Mouse (Mus musculus) midbrain, embryonic 11.5 days (tissue): ENCODE measurements around the gene Erbin. TPM values are rescaled to one million over a fixed set of nuclear protein-coding genes. Genes with fewer than 3 reads are reported as not detected.

ENCODE experiments used
- ATAC-seq: fragments of 200-750 bp; cut with Nextera tagmentation; 2 replicates; pipeline ENCODE4 v1.8.0; 2017; ENCODE audit warnings: moderate TSS enrichment, moderate library complexity; ENCODE audit not compliant: low FRiP score
- DNase-seq: peaks from one replicate; pipeline ENCODE4 v3.0.0; 2015; ENCODE audit warnings: low spot score; ENCODE audit errors: missing footprints
- H3K27ac ChIP-seq: fragments of 300-500 bp; sonication (generic); 2 replicates; pipeline ENCODE4 v1.5.1; 2014; ENCODE audit warnings: low read depth, low read length
- H3K27me3 ChIP-seq: fragments of 300-500 bp; sonication (generic); 2 replicates; pipeline ENCODE4 v1.6.1; 2014; ENCODE audit warnings: mild to moderate bottlenecking, low read length, moderate library complexity, mixed read lengths; ENCODE audit not compliant: control insufficient read depth, insufficient read depth
- H3K36me3 ChIP-seq: fragments of 300-500 bp; sonication (generic); 2 replicates; pipeline ENCODE4 v1.6.1; 2014; ENCODE audit warnings: mild to moderate bottlenecking, low read length, moderate library complexity, mixed read lengths; ENCODE audit not compliant: control insufficient read depth, insufficient read depth
- H3K4me1 ChIP-seq: fragments of 300-500 bp; sonication (generic); 2 replicates; pipeline ENCODE4 v1.6.1; 2014; ENCODE audit warnings: low read length; ENCODE audit not compliant: control insufficient read depth, insufficient read depth
- H3K4me2 ChIP-seq: fragments of 300-500 bp; sonication (generic); 2 replicates; pipeline ENCODE4 v1.6.1; 2014; ENCODE audit warnings: mild to moderate bottlenecking, moderate library complexity
- H3K4me3 ChIP-seq: fragments of 300-500 bp; sonication (generic); 2 replicates; pipeline ENCODE4 v1.5.1; 2014; ENCODE audit warnings: low read depth, low read length
- H3K9ac ChIP-seq: fragments of 300-500 bp; sonication (generic); 2 replicates; pipeline ENCODE4 v1.6.1; 2014; ENCODE audit warnings: low read length
- H3K9me3 ChIP-seq: fragments of 300-500 bp; sonication (generic); 2 replicates; pipeline ENCODE4 v1.6.1; 2016; ENCODE audit warnings: low read length; ENCODE audit not compliant: control insufficient read depth
- WGBS: fragments of 180-500 bp; shearing (Covaris S2); extraction: QIAGEN DNeasy Blood & Tissue Kit; methylation state at CpG from one replicate; pipeline ENCODE4 v1.1.7; 2014; 5-methylcytosine and 5-hydroxymethylcytosine counted together
- polyA plus RNA-seq: library from polyadenylated mRNA; unstranded; fragments of >200 nt; fragmentation: Nextera tagmentation; extraction: Ambion mirVana; gene quantifications from 2 replicates; pipeline ENCODE4 v1.2.1, GENCODE M21; 2014

The Erbin gene
- polyA plus RNA-seq, 1 experiment from 2014 or later: 27.6 TPM

- DNase-seq: peak; percentile 90
- H3K36me3 ChIP-seq: no peaks in the 10 kb centered on the region
- H3K4me3 ChIP-seq: peak overlapping the region; percentile 69
Measured at GRCm38 (mm10) chr13:103772917-103773316, 147.4 kb downstream of the Erbin start.

GRCm38 (mm10) chr13:103770821-103771220 is 149.5 kb downstream of the Erbin start:
- DNase-seq: peak; percentile 81

More at GRCm38 (mm10) chr13:103772917-103773316, 147.4 kb downstream of the Erbin start:
- H3K9ac ChIP-seq: peak overlapping the region; percentile 6; the same call in 1 of the 2 replicates
- WGBS: 28% methylated on average over 5 of the region's 5 CpGs
- peaks cover 11% of the 10 kb centered on the region for H3K4me1 ChIP-seq
- no peak overlapping the region for H3K27ac ChIP-seq
- H3K4me2 ChIP-seq: peak overlapping the region; percentile 63
- H3K27me3 ChIP-seq: no peaks in the 10 kb centered on the region
- H3K9me3 ChIP-seq: no peaks in the 10 kb centered on the region
- no peak for ATAC-seq

More at GRCm38 (mm10) chr13:103770821-103771220, 149.5 kb downstream of the Erbin start:
- no peak overlapping the region for H3K4me3 ChIP-seq
- H3K4me1 ChIP-seq: peaks cover 11% of the 10 kb centered on the region
- ATAC-seq: no peak
- H3K36me3 ChIP-seq: 0 out of 2 replicates have a peak, but pooled peaks cover 2% of the 10 kb centered on the region
- H3K27ac ChIP-seq: no peak overlapping the region
- H3K9me3 ChIP-seq: no peaks in the 10 kb centered on the region
- H3K27me3 ChIP-seq: no peaks in the 10 kb centered on the region
- no peak overlapping the region for H3K9ac ChIP-seq
- H3K4me2 ChIP-seq: no peak overlapping the region

Other genes starting within 250 kb of the Erbin start
- gene Srek1, start 145.9 kb downstream of the Erbin start, polyA plus RNA-seq: 91.9 and 116 TPM in 2 replicates
- 23.5 and 23.9 TPM in 2 replicates for gene Nln, start 189.1 kb upstream of the Erbin start, polyA plus RNA-seq
- gene Sgtb, start 189.2 kb upstream of the Erbin start, polyA plus RNA-seq: 27.0 and 28.0 TPM in 2 replicates